Mouse (Mus musculus): ENCODE measurements around the gene Bcor.

DNA sequence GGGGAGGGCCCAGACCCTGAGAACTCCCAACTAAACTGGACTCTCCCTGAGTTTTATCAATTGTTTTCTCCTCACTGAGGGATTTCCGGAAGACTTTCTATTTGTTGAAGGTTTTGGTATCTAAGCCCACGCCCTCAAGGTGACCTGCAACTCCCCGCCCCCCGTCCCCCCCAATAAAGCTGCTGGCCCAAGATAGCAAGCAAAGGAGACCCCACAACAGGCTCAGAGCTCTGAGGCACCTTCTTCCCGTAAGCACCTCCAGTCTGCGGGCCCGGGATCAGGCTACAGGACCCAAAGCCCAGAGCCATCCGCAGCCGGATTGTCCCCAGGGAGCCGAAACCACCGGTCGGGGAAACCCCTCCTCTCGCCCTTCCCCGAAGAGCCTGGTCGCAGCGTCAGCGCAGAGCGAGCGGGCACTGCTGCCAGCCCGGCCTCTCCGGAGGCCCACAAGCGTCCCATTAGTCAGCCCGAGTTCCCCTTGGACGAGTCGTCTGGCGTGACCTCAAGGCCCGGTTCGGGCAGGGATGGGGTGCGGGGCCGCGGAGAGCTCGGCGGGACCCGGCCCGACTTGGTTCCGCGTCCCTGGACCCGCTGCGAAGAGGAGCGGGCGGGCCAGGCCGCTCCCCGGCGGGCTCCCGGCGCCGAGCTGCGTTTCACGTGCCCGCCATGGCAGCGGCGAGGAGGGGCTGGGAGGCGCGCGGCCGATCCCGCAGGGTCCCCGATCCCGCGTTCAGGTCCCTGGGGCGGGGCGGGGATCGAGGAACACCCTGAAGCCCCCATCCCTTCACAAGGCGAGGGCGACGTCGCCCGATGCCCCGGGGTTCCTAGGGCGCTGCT is 73.3 kb downstream of the Bcor start:
- TF ChIP-seq POLR2A (IDR thresholded peaks at IDR 0.05; ENCODE audit: extremely low read depth, insufficient read depth, low read length) (no peak), CTCF (IDR thresholded peaks at IDR 0.05; ENCODE audit: low read depth, low read length) (no peak)

Data from liver, adult 2 months (tissue).